Mouse (Mus musculus): ENCODE results near the gene Tlk1. TPM values are rescaled to one million over a fixed set of nuclear protein-coding genes. Genes with fewer than 3 reads are reported as not detected.

The Tlk1 gene
- polyA plus RNA-seq, 1 experiment from 2014 or later, result 36.7 TPM

- WGBS, result 86% methylated on average over 4 of the region's 4 CpGs
- H3K27ac ChIP-seq (ENCODE audit: low read depth), result no peak overlapping the region
- no peaks in the 10 kb centered on the region for H3K4me1 ChIP-seq (replicated peaks; ENCODE audit: control insufficient read depth, insufficient read depth, low read length)
- H3K4me2 ChIP-seq (ENCODE audit: low read length), result no peak overlapping the region
- DNase-seq (ENCODE audit: low spot score), result no peak
- H3K9ac ChIP-seq (ENCODE audit: low read length), result no peak overlapping the region
- H3K36me3 ChIP-seq (ENCODE audit: control insufficient read depth, insufficient read depth, low read length), result no peaks in the 10 kb centered on the region
- H3K9me3 ChIP-seq (ENCODE audit: control insufficient read depth, low read length), result no peaks in the 10 kb centered on the region
- no peak for ATAC-seq (replicated peaks; ENCODE audit: low FRiP score, low TSS enrichment, low read depth)
- no peaks in the 10 kb centered on the region for H3K27me3 ChIP-seq (replicated peaks; ENCODE audit: control insufficient read depth, insufficient read depth, low read length)
- H3K4me3 ChIP-seq (ENCODE audit: low read depth, low read length), result no peak overlapping the region
These were observed 32.3 kb downstream of the Tlk1 start for GRCm38 (mm10) chr2:70793276-70793675.

GRCm38 (mm10) chr2:70790246-70790645 is 35.3 kb downstream of the Tlk1 start:
- Histone ChIP-seq H3K4me3 (ENCODE audit: low read depth, low read length) (no peak overlapping the region), H3K4me1 (replicated peaks; ENCODE audit: control insufficient read depth, insufficient read depth, low read length) (no peaks in the 10 kb centered on the region), H3K27ac (ENCODE audit: low read depth) (no peak overlapping the region), H3K36me3 (ENCODE audit: control insufficient read depth, insufficient read depth, low read length) (no peaks in the 10 kb centered on the region), H3K9ac (ENCODE audit: low read length) (no peak overlapping the region), H3K9me3 (ENCODE audit: control insufficient read depth, low read length) (no peaks in the 10 kb centered on the region), H3K4me2 (ENCODE audit: low read length) (no peak overlapping the region), H3K27me3 (replicated peaks; ENCODE audit: control insufficient read depth, insufficient read depth, low read length) (no peaks in the 10 kb centered on the region)
- 69% methylated on average over 2 of the region's 2 CpGs for WGBS
- DNase-seq (ENCODE audit: low spot score) (no peak), ATAC-seq (replicated peaks; ENCODE audit: low FRiP score, low TSS enrichment, low read depth) (no peak)

GRCm38 (mm10) chr2:70789331-70789730 is 36.2 kb downstream of the Tlk1 start:
- Histone ChIP-seq H3K9me3 (ENCODE audit: control insufficient read depth, low read length) (no peaks in the 10 kb centered on the region), H3K9ac (ENCODE audit: low read length) (no peak overlapping the region), H3K4me3 (ENCODE audit: low read depth, low read length) (no peak overlapping the region), H3K36me3 (ENCODE audit: control insufficient read depth, insufficient read depth, low read length) (no peaks in the 10 kb centered on the region), H3K27me3 (replicated peaks; ENCODE audit: control insufficient read depth, insufficient read depth, low read length) (no peaks in the 10 kb centered on the region), H3K4me2 (ENCODE audit: low read length) (no peak overlapping the region), H3K4me1 (replicated peaks; ENCODE audit: control insufficient read depth, insufficient read depth, low read length) (no peaks in the 10 kb centered on the region), H3K27ac (ENCODE audit: low read depth) (no peak overlapping the region)
- WGBS, result 87% methylated on average over 3 of the region's 3 CpGs
- ATAC-seq (replicated peaks; ENCODE audit: low FRiP score, low TSS enrichment, low read depth) (no peak), DNase-seq (ENCODE audit: low spot score) (no peak)

GRCm38 (mm10) chr2:70784447-70784846 is 41.1 kb downstream of the Tlk1 start:
- H3K9me3 ChIP-seq (ENCODE audit: control insufficient read depth, low read length), result no peaks in the 10 kb centered on the region
- no peak overlapping the region for H3K4me2 ChIP-seq (ENCODE audit: low read length)
- H3K36me3 ChIP-seq (ENCODE audit: control insufficient read depth, insufficient read depth, low read length), result 0 out of 2 replicates have a peak, but pooled peaks cover 2% of the 10 kb centered on the region
- no peak for ATAC-seq (replicated peaks; ENCODE audit: low FRiP score, low TSS enrichment, low read depth)
- no peaks in the 10 kb centered on the region for H3K27me3 ChIP-seq (replicated peaks; ENCODE audit: control insufficient read depth, insufficient read depth, low read length)
- H3K27ac ChIP-seq (ENCODE audit: low read depth), result no peak overlapping the region
- no peak overlapping the region for H3K4me3 ChIP-seq (ENCODE audit: low read depth, low read length)
- no peak for DNase-seq (ENCODE audit: low spot score)
- H3K4me1 ChIP-seq (replicated peaks; ENCODE audit: control insufficient read depth, insufficient read depth, low read length), result no peaks in the 10 kb centered on the region
- WGBS, result 81% methylated on average over 4 of the region's 4 CpGs
- no peak overlapping the region for H3K9ac ChIP-seq (ENCODE audit: low read length)

GRCm38 (mm10) chr2:70783504-70783903 is 42.0 kb downstream of the Tlk1 start:
- Histone ChIP-seq H3K4me1 (replicated peaks; ENCODE audit: control insufficient read depth, insufficient read depth, low read length) (no peaks in the 10 kb centered on the region), H3K27me3 (replicated peaks; ENCODE audit: control insufficient read depth, insufficient read depth, low read length) (no peaks in the 10 kb centered on the region), H3K9me3 (ENCODE audit: control insufficient read depth, low read length) (no peaks in the 10 kb centered on the region), H3K9ac (ENCODE audit: low read length) (no peak overlapping the region), H3K4me2 (ENCODE audit: low read length) (no peak overlapping the region), H3K27ac (ENCODE audit: low read depth) (no peak overlapping the region), H3K4me3 (ENCODE audit: low read depth, low read length) (no peak overlapping the region), H3K36me3 (ENCODE audit: control insufficient read depth, insufficient read depth, low read length) (0 out of 2 replicates have a peak, but pooled peaks cover 2% of the 10 kb centered on the region)
- 72% methylated on average over 8 of the region's 8 CpGs for WGBS
- ATAC-seq (replicated peaks; ENCODE audit: low FRiP score, low TSS enrichment, low read depth), result no peak
- DNase-seq (ENCODE audit: low spot score), result no peak

GRCm38 (mm10) chr2:70779634-70780033 is 45.9 kb downstream of the Tlk1 start:
- no peaks in the 10 kb centered on the region for H3K9me3 ChIP-seq (ENCODE audit: control insufficient read depth, low read length)
- no peak for DNase-seq (ENCODE audit: low spot score)

GRCm38 (mm10) chr2:70776744-70777143 is 48.8 kb downstream of the Tlk1 start:
- Histone ChIP-seq H3K4me1 (replicated peaks; ENCODE audit: control insufficient read depth, insufficient read depth, low read length) (no peaks in the 10 kb centered on the region), H3K27ac (ENCODE audit: low read depth) (no peak overlapping the region), H3K36me3 (ENCODE audit: control insufficient read depth, insufficient read depth, low read length) (no peaks in the 10 kb centered on the region), H3K4me3 (ENCODE audit: low read depth, low read length) (no peak overlapping the region), H3K9ac (ENCODE audit: low read length) (no peak overlapping the region), H3K4me2 (ENCODE audit: low read length) (no peak overlapping the region), H3K9me3 (ENCODE audit: control insufficient read depth, low read length) (no peaks in the 10 kb centered on the region), H3K27me3 (replicated peaks; ENCODE audit: control insufficient read depth, insufficient read depth, low read length) (no peaks in the 10 kb centered on the region)
- DNase-seq (ENCODE audit: low spot score), result no peak
- 71% methylated on average over 2 of the region's 2 CpGs for WGBS
- no peak for ATAC-seq (replicated peaks; ENCODE audit: low FRiP score, low TSS enrichment, low read depth)

More at GRCm38 (mm10) chr2:70779634-70780033, 45.9 kb downstream of the Tlk1 start:
- Histone ChIP-seq H3K36me3 (ENCODE audit: control insufficient read depth, insufficient read depth, low read length) (0 out of 2 replicates have a peak, but pooled peaks cover 2% of the 10 kb centered on the region), H3K4me3 (ENCODE audit: low read depth, low read length) (no peak overlapping the region), H3K9ac (ENCODE audit: low read length) (no peak overlapping the region), H3K27ac (ENCODE audit: low read depth) (no peak overlapping the region), H3K4me1 (replicated peaks; ENCODE audit: control insufficient read depth, insufficient read depth, low read length) (no peaks in the 10 kb centered on the region), H3K27me3 (replicated peaks; ENCODE audit: control insufficient read depth, insufficient read depth, low read length) (no peaks in the 10 kb centered on the region), H3K4me2 (ENCODE audit: low read length) (no peak overlapping the region)
- no peak for ATAC-seq (replicated peaks; ENCODE audit: low FRiP score, low TSS enrichment, low read depth)
- 89% methylated on average over 1 of the region's 1 CpGs for WGBS

GRCm38 (mm10) chr2:70764734-70765133 is 60.8 kb downstream of the Tlk1 start:
- no peaks in the 10 kb centered on the region for H3K9me3 ChIP-seq (ENCODE audit: control insufficient read depth, low read length)
- no peak overlapping the region for H3K4me2 ChIP-seq (ENCODE audit: low read length)
- H3K27me3 ChIP-seq (replicated peaks; ENCODE audit: control insufficient read depth, insufficient read depth, low read length), result no peaks in the 10 kb centered on the region
- H3K27ac ChIP-seq (ENCODE audit: low read depth), result no peak overlapping the region
- no peak overlapping the region for H3K9ac ChIP-seq (ENCODE audit: low read length)
- H3K4me1 ChIP-seq (replicated peaks; ENCODE audit: control insufficient read depth, insufficient read depth, low read length), result no peaks in the 10 kb centered on the region
- H3K4me3 ChIP-seq (ENCODE audit: low read depth, low read length), result no peak overlapping the region
- DNase-seq (ENCODE audit: low spot score) (no peak), ATAC-seq (replicated peaks; ENCODE audit: low FRiP score, low TSS enrichment, low read depth) (no peak)
- peaks cover 10% of the 10 kb centered on the region; the same call in 1 of the 2 replicates for H3K36me3 ChIP-seq (ENCODE audit: control insufficient read depth, insufficient read depth, low read length)
- 57% methylated on average over 7 of the region's 7 CpGs for WGBS

- H3K9me3 ChIP-seq (ENCODE audit: control insufficient read depth, low read length), result no peaks in the 10 kb centered on the region
- 87% methylated on average over 1 of the region's 1 CpGs for WGBS
- no peaks in the 10 kb centered on the region for H3K4me1 ChIP-seq (replicated peaks; ENCODE audit: control insufficient read depth, insufficient read depth, low read length)
- H3K4me2 ChIP-seq (ENCODE audit: low read length), result no peak overlapping the region
- no peak for DNase-seq (ENCODE audit: low spot score)
- H3K36me3 ChIP-seq (ENCODE audit: control insufficient read depth, insufficient read depth, low read length), result peaks cover 10% of the 10 kb centered on the region; the same call in 1 of the 2 replicates
- H3K27me3 ChIP-seq (replicated peaks; ENCODE audit: control insufficient read depth, insufficient read depth, low read length), result no peaks in the 10 kb centered on the region
- H3K9ac ChIP-seq (ENCODE audit: low read length), result no peak overlapping the region
- H3K4me3 ChIP-seq (ENCODE audit: low read depth, low read length), result no peak overlapping the region
- H3K27ac ChIP-seq (ENCODE audit: low read depth), result no peak overlapping the region
- ATAC-seq (replicated peaks; ENCODE audit: low FRiP score, low TSS enrichment, low read depth), result no peak
These were observed 62.8 kb downstream of the Tlk1 start for GRCm38 (mm10) chr2:70762741-70763140.
